Mouse (Mus musculus): ENCODE measurements around the gene St6galnac1. TPM values are rescaled to one million over a fixed set of nuclear protein-coding genes. Genes with fewer than 3 reads are reported as not detected.
"Not testable (repeated sequence)": the region's sequence is repeated elsewhere in the genome, so short reads cannot be mapped to it uniquely, and the experiment has no call there.

St6galnac1 gene
- total RNA-seq, 2 experiments from 2014 or later = not detected

DNA sequence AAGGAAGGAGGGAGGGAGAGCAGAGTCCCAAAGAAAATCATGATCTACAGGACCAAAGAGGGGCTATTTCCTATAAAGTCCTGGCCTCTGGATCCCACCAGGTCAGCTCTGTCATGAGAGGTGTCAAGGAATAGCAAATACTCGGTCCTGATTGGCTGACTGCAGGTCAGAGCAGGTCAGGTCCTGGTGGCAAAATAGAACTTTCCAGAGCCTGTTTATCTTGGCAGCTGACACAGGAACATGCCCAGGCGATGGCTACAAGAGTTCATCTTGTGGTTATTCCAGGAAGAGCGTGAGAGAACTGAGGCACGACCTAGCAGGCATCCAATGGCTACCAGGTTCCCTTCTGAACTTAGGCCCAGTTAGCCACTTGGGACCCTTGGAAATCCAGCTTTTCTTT is 42.8 kb downstream of the St6galnac1 start:
- ATAC-seq (replicated peaks; ENCODE audit: poor library complexity, severe bottlenecking) = no peak

DNA sequence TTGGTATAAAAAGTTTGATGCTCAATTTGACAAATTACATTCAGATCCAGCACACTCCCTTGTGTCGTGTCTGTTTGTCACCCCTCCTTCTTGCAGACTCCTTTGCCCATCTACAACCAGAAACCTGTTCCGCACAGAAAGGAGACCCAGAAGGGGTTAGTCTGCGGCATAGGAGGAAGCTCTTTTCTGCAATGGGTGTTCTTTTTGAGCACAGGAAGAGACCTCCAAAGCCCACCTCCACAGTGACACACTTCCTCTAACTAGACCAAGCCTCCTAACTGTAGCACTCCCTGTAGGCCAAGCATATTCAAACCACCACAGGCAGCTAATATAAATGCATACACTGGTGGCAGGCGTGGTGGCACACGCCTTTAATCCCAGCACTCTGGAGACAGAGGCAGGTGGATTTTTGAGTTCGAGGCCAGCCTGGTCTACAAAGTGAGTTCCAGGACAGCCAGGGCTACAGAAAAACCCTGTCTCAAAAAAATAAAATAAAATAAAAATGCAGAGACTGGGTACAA is 44.2 kb downstream of the St6galnac1 start:
- ATAC-seq (replicated peaks; ENCODE audit: poor library complexity, severe bottlenecking) = not testable (repeated sequence)

DNA sequence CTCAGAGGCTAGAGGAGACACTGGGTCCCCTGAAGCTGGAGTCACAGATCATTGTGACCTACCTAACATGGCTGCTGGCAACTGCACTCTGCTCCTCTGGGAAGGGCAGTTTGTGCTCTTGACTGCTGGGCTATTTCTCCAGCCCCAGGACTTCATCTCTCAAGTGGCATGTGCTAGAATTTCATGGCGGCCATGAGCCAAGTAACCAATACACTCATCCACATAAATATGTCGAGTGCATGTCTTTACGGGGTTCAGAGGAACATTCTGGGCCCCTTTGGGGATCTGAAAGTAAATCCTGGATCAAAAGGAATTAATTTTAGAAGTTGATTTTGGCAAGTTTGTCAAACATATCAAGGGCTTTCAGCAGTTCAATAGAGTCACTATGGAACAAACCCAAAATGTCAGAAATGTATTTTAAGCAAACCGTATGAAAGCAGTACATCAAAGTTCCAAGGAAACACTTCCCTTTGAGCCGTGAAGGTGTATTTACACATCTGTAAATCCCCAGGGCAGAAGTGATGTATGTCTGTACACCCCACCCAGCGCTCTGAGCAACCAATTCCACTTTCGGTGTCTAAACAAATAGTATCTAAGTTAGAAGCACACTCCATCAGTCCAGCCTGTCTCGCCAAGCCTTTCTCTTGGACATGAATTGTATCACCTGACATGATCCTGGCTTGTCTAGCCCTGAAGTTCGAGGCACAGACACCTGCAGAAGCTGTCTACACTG is 45.9 kb downstream of the St6galnac1 start:
- no peak for ATAC-seq (replicated peaks; ENCODE audit: poor library complexity, severe bottlenecking)

DNA sequence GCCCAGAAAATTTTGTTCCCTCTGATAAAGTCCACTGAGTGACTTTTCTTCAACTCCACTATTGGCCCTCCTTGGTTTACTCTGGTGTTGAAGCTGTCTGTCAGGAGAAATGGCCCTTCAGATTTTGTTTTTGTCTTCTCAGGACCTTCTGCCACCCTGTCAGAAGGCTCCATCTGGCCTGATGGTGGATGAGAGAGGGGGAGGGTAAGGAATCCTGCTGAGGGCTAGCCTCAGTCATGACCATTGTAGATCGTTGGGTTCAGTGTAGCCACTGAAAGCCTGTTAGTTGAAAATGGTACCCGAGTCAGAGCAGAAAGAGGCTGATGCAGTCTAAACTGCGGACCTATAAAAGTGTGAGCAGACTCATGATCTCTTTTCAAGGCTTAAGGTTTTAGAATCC is 49.2 kb downstream of the St6galnac1 start:
- ATAC-seq (replicated peaks; ENCODE audit: poor library complexity, severe bottlenecking) = no peak

DNA sequence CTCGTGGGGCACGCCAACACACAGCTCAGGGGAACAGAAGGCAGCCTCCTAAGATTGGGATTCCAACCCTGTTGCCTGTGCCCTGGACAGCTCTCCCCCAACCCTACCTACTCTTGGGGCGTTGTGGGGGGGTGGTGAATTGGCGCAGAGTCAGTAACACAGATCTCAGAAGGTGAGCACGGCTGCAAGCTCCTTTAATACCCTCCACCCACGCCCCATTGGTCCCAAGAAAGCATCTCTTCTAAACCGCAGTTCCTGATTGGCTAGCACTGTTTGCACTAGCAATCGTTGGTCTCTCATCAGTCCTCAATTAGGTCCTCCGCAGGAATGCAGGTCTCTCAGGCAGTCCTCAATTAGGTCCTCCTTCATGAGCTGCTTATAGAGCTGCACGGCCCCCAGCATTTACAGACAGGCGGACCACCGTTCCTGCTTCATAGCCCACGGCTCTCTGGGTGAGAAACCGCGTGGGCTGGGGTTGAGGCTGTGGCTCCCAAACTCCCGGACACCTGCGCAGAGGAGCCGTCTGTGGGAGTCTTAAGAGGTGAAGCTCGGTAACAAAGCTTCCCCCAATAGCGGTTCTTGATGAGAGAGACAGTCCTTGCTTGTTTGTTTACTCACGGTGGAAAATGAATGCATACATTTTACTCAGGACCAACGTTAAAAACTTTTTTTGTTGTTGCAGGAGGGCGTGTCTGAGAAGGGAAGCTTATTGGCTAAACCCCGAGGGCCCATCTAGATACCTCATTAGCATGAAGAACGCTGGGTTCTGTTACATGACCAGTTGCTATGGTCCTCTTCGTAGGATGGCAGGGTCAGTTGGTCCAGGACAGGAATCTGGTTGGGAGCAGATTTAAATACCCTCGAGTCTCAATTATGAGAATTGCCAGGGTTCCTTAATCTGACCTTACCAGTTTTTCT is 50.0 kb downstream of the St6galnac1 start:
- ATAC-seq (replicated peaks; ENCODE audit: poor library complexity, severe bottlenecking) = no peak

DNA sequence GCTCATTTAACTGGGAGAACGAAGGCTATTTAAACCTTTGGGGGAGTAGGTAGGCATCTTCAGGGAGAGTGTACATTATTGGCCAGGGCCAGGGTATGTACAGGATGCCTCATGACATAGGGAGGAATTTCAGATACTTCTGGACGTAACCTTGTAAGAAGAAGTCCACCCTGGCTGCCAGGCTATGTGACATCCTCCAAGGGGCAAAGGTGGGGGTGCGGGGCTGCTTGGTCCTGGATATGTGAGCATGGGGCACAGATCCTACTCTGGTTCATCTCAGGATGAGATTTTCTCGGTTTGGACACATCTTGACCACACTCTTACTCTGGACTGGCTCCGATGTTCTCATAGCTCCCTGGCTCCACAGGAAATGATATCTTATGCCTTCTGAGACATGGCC is 52.2 kb downstream of the St6galnac1 start:
- ATAC-seq (replicated peaks; ENCODE audit: poor library complexity, severe bottlenecking) = no peak

DNA sequence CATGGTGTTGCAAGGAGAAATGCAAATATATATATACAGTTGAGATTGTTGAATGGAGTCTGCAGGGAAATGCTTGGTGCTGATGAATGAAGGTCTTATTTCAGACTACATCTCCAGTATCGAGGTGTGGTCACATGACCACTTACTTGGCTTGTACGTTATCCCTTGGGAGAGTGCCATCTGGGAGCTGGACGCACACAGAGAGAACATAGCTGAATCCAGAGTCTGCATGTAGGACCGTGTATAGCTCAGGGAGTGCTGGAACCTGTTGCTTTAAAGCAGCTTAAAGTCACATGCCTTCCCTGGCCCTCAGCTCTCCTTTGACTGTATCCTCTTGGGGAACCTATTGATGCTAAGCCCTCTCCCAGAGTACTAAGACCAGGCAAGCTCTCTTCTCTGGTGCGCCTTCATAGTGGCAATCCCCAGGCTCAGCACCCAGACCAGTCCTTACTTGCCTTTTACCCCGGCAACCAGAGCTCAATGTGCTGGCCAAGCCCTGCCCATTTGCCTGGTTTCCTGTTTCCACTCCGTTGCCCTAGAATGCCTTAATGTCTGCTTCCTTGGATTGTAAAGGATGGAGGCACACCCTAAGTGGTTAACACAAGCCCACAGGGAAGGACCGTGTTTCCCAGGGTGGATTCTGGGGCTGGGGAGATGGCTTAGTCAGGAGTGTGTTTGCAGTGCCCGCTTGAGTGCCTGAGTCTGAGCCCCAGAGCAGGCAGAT is 53.6 kb downstream of the St6galnac1 start:
- no peak for ATAC-seq (replicated peaks; ENCODE audit: poor library complexity, severe bottlenecking)

DNA sequence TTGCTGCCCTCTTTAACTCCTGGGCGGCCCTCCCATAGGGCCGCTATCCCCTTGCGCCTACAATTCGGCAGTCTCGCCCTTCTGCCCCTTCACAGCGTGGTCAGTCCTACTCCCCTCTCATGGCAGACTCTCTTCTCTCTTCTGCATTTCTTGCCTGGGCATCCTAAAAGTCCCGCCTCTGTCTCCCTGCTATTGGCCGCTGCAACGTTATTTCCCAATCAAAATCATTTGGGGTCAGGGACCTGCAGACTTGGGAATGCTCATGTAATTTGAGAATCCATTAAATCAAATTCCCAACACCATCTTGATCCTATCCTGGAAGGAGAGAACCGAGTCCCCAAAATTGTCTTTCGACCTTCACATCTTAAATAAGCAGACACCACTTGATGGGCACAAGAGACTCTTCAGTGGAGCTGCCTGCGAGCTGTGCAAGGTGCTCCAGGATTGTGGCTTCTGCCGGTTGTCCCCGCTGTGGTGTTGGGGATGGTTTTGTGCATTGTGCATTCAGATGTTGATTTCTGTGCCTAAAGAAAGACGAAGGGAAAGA is 54.9 kb downstream of the St6galnac1 start:
- no peak for ATAC-seq (replicated peaks; ENCODE audit: poor library complexity, severe bottlenecking)

Other genes with a start within 250 kb of the St6galnac1 start
- not detected in 2 replicates for gene Sphk1, start 244.6 kb downstream of the St6galnac1 start, total RNA-seq (2014; fragmentation: Nextera tagmentation)
- gene Sphk1, start 244.6 kb downstream of the St6galnac1 start, total RNA-seq (2017) = not detected in 2 replicates
- 5.2 and 6.8 TPM in 2 replicates for gene Ube2o, start 194.1 kb downstream of the St6galnac1 start, total RNA-seq (2014; fragmentation: Nextera tagmentation)
- 5.4 and 6.6 TPM in 2 replicates for gene Ube2o, start 194.1 kb downstream of the St6galnac1 start, total RNA-seq (2017)
- gene Aanat, start 189.1 kb downstream of the St6galnac1 start, total RNA-seq (2014; fragmentation: Nextera tagmentation) = not detected in 2 replicates
- not detected in 2 replicates for gene Aanat, start 189.1 kb downstream of the St6galnac1 start, total RNA-seq (2017)
- 7.3 and 8.6 TPM in 2 replicates for gene Rhbdf2, start 148.5 kb downstream of the St6galnac1 start, total RNA-seq (2014; fragmentation: Nextera tagmentation)
- gene Rhbdf2, start 148.5 kb downstream of the St6galnac1 start, total RNA-seq (2017) = 2.9 TPM in 2 replicates
- not detected in 2 replicates for gene Prcd, start 122.0 kb downstream of the St6galnac1 start, total RNA-seq (2014; fragmentation: Nextera tagmentation)
- not detected in 2 replicates for gene Prcd, start 122.0 kb downstream of the St6galnac1 start, total RNA-seq (2017)
- not detected in 2 replicates for gene Cygb, start 121.2 kb downstream of the St6galnac1 start, total RNA-seq (2014; fragmentation: Nextera tagmentation)
- not detected in 2 replicates for gene Cygb, start 121.2 kb downstream of the St6galnac1 start, total RNA-seq (2017)
- gene Mxra7, start 52.5 kb upstream of the St6galnac1 start, total RNA-seq (2014; fragmentation: Nextera tagmentation) = 0.17 TPM in 1 of 2 replicates, not detected in the other
- 0.09 and 0.67 TPM in 2 replicates for gene Mxra7, start 52.5 kb upstream of the St6galnac1 start, total RNA-seq (2017)
- gene Mettl23, start 67.8 kb upstream of the St6galnac1 start, total RNA-seq (2014; fragmentation: Nextera tagmentation) = 34.5 and 40.5 TPM in 2 replicates
- gene Mettl23, start 67.8 kb upstream of the St6galnac1 start, total RNA-seq (2017) = 22.7 and 25.8 TPM in 2 replicates
- gene Jmjd6, start 67.9 kb upstream of the St6galnac1 start, total RNA-seq (2014; fragmentation: Nextera tagmentation) = 37.0 and 42.8 TPM in 2 replicates
- gene Jmjd6, start 67.9 kb upstream of the St6galnac1 start, total RNA-seq (2017) = 31.0 and 45.4 TPM in 2 replicates
- 16.0 and 32.0 TPM in 2 replicates for gene Mfsd11, start 76.9 kb upstream of the St6galnac1 start, total RNA-seq (2014; fragmentation: Nextera tagmentation)
- 9.4 and 10.0 TPM in 2 replicates for gene Mfsd11, start 76.9 kb upstream of the St6galnac1 start, total RNA-seq (2017)
- gene Srsf2, start 77.6 kb upstream of the St6galnac1 start, total RNA-seq (2014; fragmentation: Nextera tagmentation) = 818 and 827 TPM in 2 replicates
- gene Srsf2, start 77.6 kb upstream of the St6galnac1 start, total RNA-seq (2017) = 356 and 422 TPM in 2 replicates
- not detected in 2 replicates for gene Mgat5b, start 143.4 kb upstream of the St6galnac1 start, total RNA-seq (2014; fragmentation: Nextera tagmentation)
- not detected in 2 replicates for gene Mgat5b, start 143.4 kb upstream of the St6galnac1 start, total RNA-seq (2017)